Mouse (Mus musculus): ENCODE measurements around the gene Arhgap6. TPM values are rescaled to one million over a fixed set of nuclear protein-coding genes. Genes with fewer than 3 reads are reported as not detected.

The Arhgap6 gene
- polyA plus RNA-seq, 1 experiment from 2014 or later = 0.46 TPM

GRCm38 (mm10) chrX:169012701-169013100 lies 217.8 kb downstream of the Arhgap6 start:
- Histone ChIP-seq H3K4me3 (no peak overlapping the region), H3K4me2 (no peak overlapping the region), H3K36me3 (ENCODE audit: poor library complexity, severe bottlenecking) (no peaks in the 10 kb centered on the region), H3K27ac (no peak overlapping the region), H3K9ac (no peak overlapping the region), H3K4me1 (no peaks in the 10 kb centered on the region), H3K27me3 (peaks cover 2% of the 10 kb centered on the region; the same call in 1 of the 2 replicates), H3K9me3 (replicated peaks) (no peaks in the 10 kb centered on the region)
- ATAC-seq = no peak

GRCm38 (mm10) chrX:169034390-169034789 lies 239.5 kb downstream of the Arhgap6 start:
- no peak overlapping the region for H3K4me2 ChIP-seq
- H3K9me3 ChIP-seq (replicated peaks) = no peaks in the 10 kb centered on the region
- no peak overlapping the region for H3K4me3 ChIP-seq
- H3K9ac ChIP-seq = no peak overlapping the region
- no peaks in the 10 kb centered on the region for H3K36me3 ChIP-seq (ENCODE audit: poor library complexity, severe bottlenecking)
- H3K4me1 ChIP-seq = no peaks in the 10 kb centered on the region
- 92% methylated on average over 1 of the region's 1 CpGs for WGBS
- no peak overlapping the region for H3K27ac ChIP-seq
- ATAC-seq = no peak
- peaks cover 20% of the 10 kb centered on the region for H3K27me3 ChIP-seq

- Histone ChIP-seq H3K4me3 (peak overlapping the region; percentile 40), H3K9ac (peak overlapping the region; percentile 55), H3K9me3 (replicated peaks) (no peaks in the 10 kb centered on the region), H3K4me2 (peak overlapping the region; percentile 62), H3K4me1 (no peaks in the 10 kb centered on the region), H3K27me3 (peaks cover 20% of the 10 kb centered on the region), H3K27ac (no peak overlapping the region), H3K36me3 (ENCODE audit: poor library complexity, severe bottlenecking) (no peaks in the 10 kb centered on the region)
- 24% methylated on average over 27 of the region's 32 CpGs for WGBS
- ATAC-seq = peak; percentile 97
These were observed 241.8 kb downstream of the Arhgap6 start for GRCm38 (mm10) chrX:169036403-169037296.

- no peaks in the 10 kb centered on the region for H3K9me3 ChIP-seq (replicated peaks)
- peak overlapping the region; percentile 62; the same call in 1 of the 2 replicates for H3K4me2 ChIP-seq
These were observed 242.5 kb downstream of the Arhgap6 start for GRCm38 (mm10) chrX:169037401-169037800.

GRCm38 (mm10) chrX:169043872-169044271 lies 249.0 kb downstream of the Arhgap6 start:
- 88% methylated on average over 1 of the region's 1 CpGs for WGBS
- Histone ChIP-seq H3K9me3 (replicated peaks) (no peaks in the 10 kb centered on the region), H3K4me3 (no peak overlapping the region), H3K27me3 (peaks cover 6% of the 10 kb centered on the region; the same call in 1 of the 2 replicates), H3K4me1 (no peaks in the 10 kb centered on the region), H3K36me3 (ENCODE audit: poor library complexity, severe bottlenecking) (no peaks in the 10 kb centered on the region), H3K9ac (no peak overlapping the region), H3K4me2 (no peak overlapping the region), H3K27ac (no peak overlapping the region)
- no peak for ATAC-seq

More at GRCm38 (mm10) chrX:169037401-169037800, 242.5 kb downstream of the Arhgap6 start:
- Histone ChIP-seq H3K9ac (no peak overlapping the region), H3K4me3 (no peak overlapping the region), H3K27ac (no peak overlapping the region), H3K4me1 (no peaks in the 10 kb centered on the region), H3K27me3 (peaks cover 20% of the 10 kb centered on the region), H3K36me3 (ENCODE audit: poor library complexity, severe bottlenecking) (no peaks in the 10 kb centered on the region)
- ATAC-seq = no peak
- 68% methylated on average over 4 of the region's 4 CpGs for WGBS

- H3K9me3 ChIP-seq (replicated peaks) = no peaks in the 10 kb centered on the region
- H3K27me3 ChIP-seq = peaks cover 6% of the 10 kb centered on the region; the same call in 1 of the 2 replicates
- no peak overlapping the region for H3K27ac ChIP-seq
- no peak overlapping the region for H3K4me3 ChIP-seq
- H3K36me3 ChIP-seq (ENCODE audit: poor library complexity, severe bottlenecking) = no peaks in the 10 kb centered on the region
- no peaks in the 10 kb centered on the region for H3K4me1 ChIP-seq
- ATAC-seq = no peak
- H3K4me2 ChIP-seq = no peak overlapping the region
- WGBS = 84% methylated on average over 3 of the region's 3 CpGs
- no peak overlapping the region for H3K9ac ChIP-seq
These were observed 252.7 kb downstream of the Arhgap6 start for GRCm38 (mm10) chrX:169047595-169047994.

- H3K9ac ChIP-seq = no peak overlapping the region
- no peak overlapping the region for H3K4me3 ChIP-seq
- H3K36me3 ChIP-seq (ENCODE audit: poor library complexity, severe bottlenecking) = no peaks in the 10 kb centered on the region
- no peak overlapping the region for H3K4me2 ChIP-seq
- H3K4me1 ChIP-seq = no peaks in the 10 kb centered on the region
- H3K9me3 ChIP-seq (replicated peaks) = no peaks in the 10 kb centered on the region
- no peak for ATAC-seq
- peaks cover 6% of the 10 kb centered on the region; the same call in 1 of the 2 replicates for H3K27me3 ChIP-seq
- no peak overlapping the region for H3K27ac ChIP-seq
These were observed 254.7 kb downstream of the Arhgap6 start for GRCm38 (mm10) chrX:169049550-169049949.

GRCm38 (mm10) chrX:169053907-169054476 lies 259.1 kb downstream of the Arhgap6 start:
- Histone ChIP-seq H3K4me3 (no peak overlapping the region), H3K4me2 (no peak overlapping the region), H3K27ac (no peak overlapping the region), H3K27me3 (no peaks in the 10 kb centered on the region), H3K36me3 (ENCODE audit: poor library complexity, severe bottlenecking) (no peaks in the 10 kb centered on the region), H3K9ac (no peak overlapping the region), H3K9me3 (replicated peaks) (no peaks in the 10 kb centered on the region), H3K4me1 (no peaks in the 10 kb centered on the region)
- 52% methylated on average over 5 of the region's 5 CpGs for WGBS
- ATAC-seq = no peak

- no peaks in the 10 kb centered on the region for H3K4me1 ChIP-seq
- H3K27me3 ChIP-seq = no peaks in the 10 kb centered on the region
- no peak overlapping the region for H3K4me2 ChIP-seq
- no peaks in the 10 kb centered on the region for H3K36me3 ChIP-seq (ENCODE audit: poor library complexity, severe bottlenecking)
- no peak overlapping the region for H3K4me3 ChIP-seq
- H3K9me3 ChIP-seq (replicated peaks) = no peaks in the 10 kb centered on the region
- no peak overlapping the region for H3K9ac ChIP-seq
- no peak for ATAC-seq
- no peak overlapping the region for H3K27ac ChIP-seq
These were observed 267.7 kb downstream of the Arhgap6 start for GRCm38 (mm10) chrX:169062555-169062954.

- ATAC-seq = no peak
- Histone ChIP-seq H3K27ac (no peak overlapping the region), H3K4me3 (no peak overlapping the region), H3K27me3 (no peaks in the 10 kb centered on the region), H3K9me3 (replicated peaks) (no peaks in the 10 kb centered on the region), H3K4me1 (no peaks in the 10 kb centered on the region), H3K4me2 (no peak overlapping the region), H3K9ac (no peak overlapping the region), H3K36me3 (ENCODE audit: poor library complexity, severe bottlenecking) (no peaks in the 10 kb centered on the region)
- 73% methylated on average over 3 of the region's 3 CpGs for WGBS
These were observed 270.4 kb downstream of the Arhgap6 start for GRCm38 (mm10) chrX:169065298-169065697.

GRCm38 (mm10) chrX:169065922-169066321 lies 271.0 kb downstream of the Arhgap6 start:
- 71% methylated on average over 1 of the region's 1 CpGs for WGBS
- H3K9me3 ChIP-seq (replicated peaks) = no peaks in the 10 kb centered on the region
- H3K4me2 ChIP-seq = no peak overlapping the region

GRCm38 (mm10) chrX:169075020-169075419 lies 280.1 kb downstream of the Arhgap6 start:
- H3K27ac ChIP-seq = no peak overlapping the region
- ATAC-seq = no peak
- H3K4me2 ChIP-seq = no peak overlapping the region
- H3K9ac ChIP-seq = no peak overlapping the region
- H3K36me3 ChIP-seq (ENCODE audit: poor library complexity, severe bottlenecking) = no peaks in the 10 kb centered on the region
- no peaks in the 10 kb centered on the region for H3K9me3 ChIP-seq (replicated peaks)
- no peaks in the 10 kb centered on the region for H3K4me1 ChIP-seq
- H3K27me3 ChIP-seq = no peaks in the 10 kb centered on the region
- H3K4me3 ChIP-seq = no peak overlapping the region
- 86% methylated on average over 2 of the region's 2 CpGs for WGBS

More at GRCm38 (mm10) chrX:169065922-169066321, 271.0 kb downstream of the Arhgap6 start:
- no peak overlapping the region for H3K4me3 ChIP-seq
- ATAC-seq = no peak
- no peaks in the 10 kb centered on the region for H3K36me3 ChIP-seq (ENCODE audit: poor library complexity, severe bottlenecking)
- no peak overlapping the region for H3K9ac ChIP-seq
- no peak overlapping the region for H3K27ac ChIP-seq
- H3K4me1 ChIP-seq = no peaks in the 10 kb centered on the region
- H3K27me3 ChIP-seq = no peaks in the 10 kb centered on the region

Measured in forebrain, embryonic 13.5 days (tissue).